Mouse (Mus musculus) forebrain, postnatal 0 days (tissue): ENCODE results near the gene Fcgrt. TPM values are rescaled to one million over a fixed set of nuclear protein-coding genes. Genes with fewer than 3 reads are reported as not detected.
A peak's percentile ranks its signal among the peaks of the same experiment; 100 is the strongest.

ENCODE experiments used
- ATAC-seq: fragments of 200-750 bp; cut with Nextera tagmentation; 2 replicates; pipeline ENCODE4 v1.8.0; 2017; ENCODE audit warnings: mild to moderate bottlenecking, moderate library complexity
- DNase-seq: peaks from one replicate; pipeline ENCODE4 v3.0.0-alpha.2; 2015
- H3K27ac ChIP-seq: fragments of 300-500 bp; sonication (generic); 2 replicates; pipeline ENCODE4 v1.5.1; 2014; ENCODE audit warnings: low read depth, mild to moderate bottlenecking, antibody characterized with exemption, low read length, moderate library complexity, mixed read lengths
- H3K27me3 ChIP-seq: fragments of 300-500 bp; sonication (generic); 2 replicates; pipeline ENCODE4 v1.6.1; 2014; ENCODE audit warnings: mild to moderate bottlenecking, low read length, mixed read lengths; ENCODE audit not compliant: insufficient read depth
- H3K36me3 ChIP-seq: fragments of 300-500 bp; sonication (generic); 2 replicates; pipeline ENCODE4 v1.6.1; 2014; ENCODE audit warnings: mild to moderate bottlenecking, moderate library complexity; ENCODE audit not compliant: insufficient read depth
- H3K4me1 ChIP-seq: fragments of 300-500 bp; sonication (generic); 2 replicates; pipeline ENCODE4 v1.6.1; 2014; ENCODE audit warnings: antibody characterized with exemption; ENCODE audit not compliant: insufficient read depth
- H3K4me2 ChIP-seq: fragments of 300-500 bp; sonication (generic); 2 replicates; pipeline ENCODE4 v1.6.1; 2014; ENCODE audit warnings: low read depth, mild to moderate bottlenecking, moderate library complexity
- H3K4me3 ChIP-seq: fragments of 300-500 bp; sonication (generic); 2 replicates; pipeline ENCODE4 v1.5.1; 2014; ENCODE audit warnings: low read depth, low read length, mixed read lengths
- H3K9ac ChIP-seq: fragments of 300-500 bp; sonication (generic); 2 replicates; pipeline ENCODE4 v1.6.1; 2014; ENCODE audit warnings: mild to moderate bottlenecking
- H3K9me3 ChIP-seq: fragments of 300-500 bp; sonication (generic); 2 replicates; pipeline ENCODE4 v1.6.1; 2016; ENCODE audit warnings: low read length
- CTCF ChIP-seq: sonication (generic); IDR thresholded peaks from 2 replicates; pipeline ENCODE4 v1.5.1; 2016; ENCODE audit warnings: antibody characterized with exemption, control low read depth, low read depth
- WGBS: fragments of 180-500 bp; shearing (Covaris S2); extraction: QIAGEN DNeasy Blood & Tissue Kit; methylation state at CpG from one replicate; pipeline ENCODE4 v1.1.7; 2014; 5-methylcytosine and 5-hydroxymethylcytosine counted together
- polyA plus RNA-seq: library from polyadenylated mRNA; unstranded; fragments of >200 nt; fragmentation: Nextera tagmentation; extraction: Ambion mirVana; gene quantifications from 2 replicates; pipeline ENCODE4 v1.2.1, GENCODE M21; 2015
- total RNA-seq: library from RNA; depleted of rRNA; stranded (reverse); fragments of >200 nt; gene quantifications from 2 replicates; pipeline ENCODE4 v1.2.3, GENCODE M21; 2014

Fcgrt gene
- total and polyA plus RNA-seq, 2 experiments from 2014 or later: 29.4 to 35.1 TPM

DNA sequence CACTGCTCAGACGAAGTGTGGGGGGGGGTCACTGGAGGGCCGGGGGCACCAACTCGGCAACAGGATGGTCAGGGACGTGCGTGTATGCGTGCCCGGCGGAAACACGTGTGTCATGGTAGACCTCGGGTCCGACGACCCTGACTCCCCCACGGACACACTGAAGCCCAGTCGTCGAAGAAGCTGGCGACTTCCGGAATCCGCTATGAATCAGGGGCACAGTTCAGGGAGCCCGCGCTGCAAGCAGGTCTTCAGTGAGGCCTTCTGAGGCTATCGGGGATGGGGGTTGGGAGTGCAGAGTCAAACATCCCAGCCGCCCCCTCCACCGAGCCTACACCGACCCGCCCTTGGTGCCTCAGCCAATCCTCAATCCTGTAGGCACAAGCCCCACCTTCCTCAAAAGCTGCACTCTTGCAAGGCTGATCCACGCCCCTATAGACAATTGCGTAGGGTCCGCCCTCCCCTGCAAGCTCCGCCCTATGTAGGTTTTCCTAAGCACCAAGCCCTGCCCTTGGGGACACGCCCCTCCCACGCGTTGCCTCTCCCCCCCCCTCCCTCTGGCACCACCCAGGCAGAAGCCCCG, 49.6 kb downstream of the Fcgrt start:
- Histone ChIP-seq H3K9me3 (no peaks in the 10 kb centered on the region), H3K36me3 (peaks cover 13% of the 10 kb centered on the region), H3K4me2 (peak overlapping the region; percentile 89), H3K27me3 (no peaks in the 10 kb centered on the region), H3K27ac (peak overlapping the region; percentile 96), H3K9ac (peak overlapping the region; percentile 96), H3K4me1 (peaks cover 4% of the 10 kb centered on the region; the same call in 1 of the 2 replicates), H3K4me3 (peak overlapping the region; percentile 77)
- no peak for TF ChIP-seq CTCF
- WGBS: under 1% methylated on average over 33 of the region's 33 CpGs
- ATAC-seq (peak; percentile 92), DNase-seq (peak; percentile 93)

DNA sequence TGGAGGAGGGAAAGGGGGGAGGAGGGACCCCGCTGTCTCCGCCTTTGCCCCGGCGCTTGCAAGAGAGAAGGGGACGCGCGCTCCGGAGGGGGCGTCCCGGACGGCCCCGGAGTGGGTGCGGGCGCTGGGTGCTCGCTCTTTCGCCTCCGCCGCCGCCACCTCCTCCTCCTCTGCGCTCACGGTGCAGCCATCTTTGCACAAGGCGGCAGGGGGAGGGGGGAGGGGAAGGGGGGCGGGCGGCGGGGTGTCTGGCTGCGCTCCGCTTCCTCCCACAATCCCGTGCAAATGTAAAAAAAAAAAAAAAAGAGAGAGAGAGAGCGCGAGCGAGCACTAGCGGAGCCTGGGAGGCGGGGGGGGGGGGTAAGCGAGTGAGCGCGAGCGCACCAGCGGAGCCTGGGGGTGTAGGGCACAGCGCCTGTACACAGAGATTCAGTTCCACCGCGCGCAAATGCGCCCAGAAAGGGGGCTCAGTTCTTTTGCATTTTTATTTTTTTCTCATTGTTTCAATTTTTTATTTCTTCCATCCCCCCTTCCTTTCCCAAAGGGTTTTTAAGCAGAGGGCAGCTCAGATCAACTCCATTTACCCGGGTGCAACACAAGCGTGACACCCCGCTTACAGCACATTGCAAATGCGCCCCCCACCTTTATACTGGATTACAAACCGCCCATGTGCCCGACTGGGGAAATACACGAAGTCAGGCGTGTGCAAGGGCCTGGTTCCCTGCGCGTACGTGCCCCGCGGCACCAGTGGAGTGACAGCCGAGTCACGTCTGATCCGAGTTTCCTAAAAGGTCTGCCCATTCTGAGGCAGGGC, 50.3 kb downstream of the Fcgrt start:
- H3K4me1 ChIP-seq: no peaks in the 10 kb centered on the region; the same call in 1 of the 2 replicates
- no peaks in the 10 kb centered on the region for H3K9me3 ChIP-seq
- no peak for TF ChIP-seq CTCF
- peak; percentile 88 for DNase-seq
- no peaks in the 10 kb centered on the region for H3K27me3 ChIP-seq
- H3K27ac ChIP-seq: peak overlapping the region; percentile 96
- peak overlapping the region; percentile 77 for H3K4me3 ChIP-seq
- peak; percentile 61 for ATAC-seq
- peak overlapping the region; percentile 96 for H3K9ac ChIP-seq
- WGBS: under 1% methylated on average over 38 of the region's 59 CpGs
- H3K4me2 ChIP-seq: peak overlapping the region; percentile 89
- peaks cover 20% of the 10 kb centered on the region for H3K36me3 ChIP-seq

DNA sequence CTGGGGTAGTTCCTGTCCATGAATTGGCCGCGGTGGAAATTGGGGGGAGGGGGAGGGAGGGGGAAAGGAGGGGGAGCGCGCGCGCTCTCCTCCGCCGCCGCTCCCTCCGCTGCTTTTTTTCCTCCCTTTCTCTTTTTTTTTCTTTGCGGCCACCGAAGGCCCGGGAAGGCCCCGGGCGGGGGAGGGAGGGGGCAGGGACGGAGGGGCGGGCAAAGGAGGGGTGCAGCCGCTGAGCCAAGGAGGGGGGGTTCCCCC, 50.9 kb downstream of the Fcgrt start, which contains the start of gene Prr12:
TSS of gene Prr12 (minus strand) at position 20 of the 255 bp plus-strand sequence.
- DNase-seq (peak; percentile 80), ATAC-seq (peak; percentile 2; the same call in 1 of the 2 replicates)
- peak within 1 kb of the TSS; percentile 96 for H3K27ac ChIP-seq
- peaks cover 25% of the 10 kb centered on the region for H3K36me3 ChIP-seq
- peak within 1 kb of the TSS; percentile 96 for H3K9ac ChIP-seq
- H3K9me3 ChIP-seq: no peaks in the 10 kb centered on the region
- peak within 1 kb of the TSS; percentile 89 for H3K4me2 ChIP-seq
- no peaks in the 10 kb centered on the region for H3K27me3 ChIP-seq
- no peak for TF ChIP-seq CTCF
- WGBS: 0% methylated on average over 7 of the region's 18 CpGs
- H3K4me3 ChIP-seq: peak within 1 kb of the TSS; percentile 77
- H3K4me1 ChIP-seq: no peaks in the 10 kb centered on the region; the same call in 1 of the 2 replicates

DNA sequence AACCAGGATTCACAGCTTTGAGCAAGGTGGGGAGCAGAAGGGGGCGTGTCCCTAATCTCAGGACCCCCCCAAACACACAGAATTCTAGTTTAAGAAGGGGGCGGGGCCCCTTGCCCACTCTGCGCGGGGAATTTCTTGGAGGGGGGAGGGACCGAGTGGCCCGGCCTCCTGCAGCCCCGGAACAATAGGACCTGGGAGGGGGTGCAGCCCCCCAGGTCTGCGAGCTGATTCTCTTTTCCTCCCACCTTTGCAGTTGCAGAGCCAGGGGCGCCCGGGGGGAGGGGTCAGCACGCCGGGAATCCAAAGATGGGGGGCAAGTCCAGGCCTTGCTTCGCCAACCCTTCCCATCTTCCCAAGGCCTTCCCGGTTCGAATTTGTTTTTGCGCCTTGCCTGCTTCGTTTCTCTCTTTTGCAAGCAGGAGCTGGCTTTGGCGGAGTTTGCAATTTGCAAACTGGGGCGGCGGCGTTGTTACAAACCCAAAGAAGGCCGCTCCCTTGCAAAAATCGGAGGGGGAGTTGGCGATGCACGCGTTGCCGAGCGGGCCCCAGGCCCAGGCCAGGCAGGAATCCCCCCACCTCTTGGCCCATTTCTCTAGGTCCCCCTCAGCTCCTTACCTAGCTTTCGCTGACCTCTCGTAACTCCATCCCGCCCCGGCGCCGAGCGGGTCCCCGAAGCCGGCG, 51.3 kb downstream of the Fcgrt start:
- no peak for TF ChIP-seq CTCF
- Histone ChIP-seq H3K4me3 (peak overlapping the region; percentile 77), H3K4me1 (no peaks in the 10 kb centered on the region; the same call in 1 of the 2 replicates), H3K4me2 (peak overlapping the region; percentile 89), H3K27me3 (no peaks in the 10 kb centered on the region), H3K36me3 (peaks cover 30% of the 10 kb centered on the region), H3K9me3 (no peaks in the 10 kb centered on the region), H3K9ac (peak overlapping the region; percentile 96), H3K27ac (peak overlapping the region; percentile 96)
- ATAC-seq (no peak), DNase-seq (no peak)
- WGBS: under 1% methylated on average over 37 of the region's 38 CpGs

DNA sequence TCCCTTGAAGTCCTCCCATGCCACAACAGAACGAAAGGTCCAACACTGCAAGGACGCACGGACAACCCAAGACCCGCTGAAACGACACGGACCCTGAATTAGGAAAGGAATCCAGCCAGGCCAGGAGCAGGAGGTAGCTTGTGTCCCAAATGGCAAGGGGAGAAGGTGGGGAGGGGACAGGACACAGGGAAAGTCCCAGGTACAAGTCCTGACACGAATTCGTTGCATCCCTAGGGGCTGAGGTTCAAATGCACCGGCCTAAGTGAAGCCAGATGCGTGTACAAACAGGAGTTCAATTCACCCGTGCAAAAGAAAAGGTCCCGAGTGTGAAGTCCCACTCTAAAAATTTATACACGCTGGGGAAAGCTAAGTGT, 52.1 kb downstream of the Fcgrt start:
- Histone ChIP-seq H3K4me2 (peak overlapping the region; percentile 89), H3K27me3 (no peaks in the 10 kb centered on the region), H3K27ac (peak overlapping the region; percentile 96; the same call in 1 of the 2 replicates), H3K9ac (peak overlapping the region; percentile 96), H3K9me3 (no peaks in the 10 kb centered on the region), H3K4me1 (no peaks in the 10 kb centered on the region; the same call in 1 of the 2 replicates), H3K36me3 (peaks cover 37% of the 10 kb centered on the region), H3K4me3 (peak overlapping the region; percentile 77)
- 3% methylated on average over 13 of the region's 13 CpGs for WGBS
- DNase-seq (no peak), ATAC-seq (no peak)
- no peak for TF ChIP-seq CTCF

DNA sequence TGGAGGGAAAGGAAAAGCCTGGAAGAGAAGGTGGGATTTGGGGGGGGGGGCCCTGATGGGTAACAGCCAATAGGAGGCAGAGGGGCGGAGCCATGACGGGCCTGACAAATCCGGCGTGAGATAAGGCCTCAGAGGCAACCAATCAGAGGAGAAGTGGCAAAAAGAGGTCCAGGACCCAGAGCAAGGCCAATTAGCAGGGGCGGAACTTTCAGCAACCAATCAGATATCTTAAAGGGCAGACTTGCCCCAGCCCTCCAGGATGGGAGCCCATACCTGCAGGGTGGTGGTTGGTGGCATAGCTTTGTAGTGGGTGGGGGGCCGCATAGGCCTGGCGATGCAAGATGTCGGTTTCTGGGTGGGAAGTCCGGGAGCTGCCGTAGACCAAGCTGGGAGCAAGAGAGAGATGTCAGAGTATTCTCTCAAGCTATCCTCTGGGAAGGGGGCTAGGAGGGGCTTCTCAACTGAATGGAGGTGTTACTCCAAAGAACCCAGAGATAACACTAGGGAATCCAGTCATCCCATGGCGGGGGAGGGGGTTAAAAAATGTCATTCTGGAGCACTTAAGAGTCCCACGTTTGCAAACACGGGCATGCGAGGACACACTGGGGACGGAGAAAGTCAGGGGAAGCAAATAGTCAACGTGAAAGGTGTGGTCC, 52.6 kb downstream of the Fcgrt start:
- TF ChIP-seq CTCF: no peak
- H3K4me1 ChIP-seq: no peaks in the 10 kb centered on the region; the same call in 1 of the 2 replicates
- 3% methylated on average over 16 of the region's 16 CpGs for WGBS
- no peak overlapping the region for H3K27ac ChIP-seq
- ATAC-seq (peak; percentile 70), DNase-seq (peak; percentile 90)
- H3K27me3 ChIP-seq: no peaks in the 10 kb centered on the region
- H3K36me3 ChIP-seq: peaks cover 43% of the 10 kb centered on the region
- peak overlapping the region; percentile 89 for H3K4me2 ChIP-seq
- H3K9ac ChIP-seq: peak overlapping the region; percentile 96; the same call in 1 of the 2 replicates
- H3K9me3 ChIP-seq: no peaks in the 10 kb centered on the region
- H3K4me3 ChIP-seq: peak overlapping the region; percentile 77
